Mouse (Mus musculus): ENCODE measurements at regions not wholly inside any gene's neighbourhood (a gene's known extent, or its start where the extent isn't known, plus 50 kb on each side); places are given as distances from the start of the nearest gene placed in this dataset.

DNA sequence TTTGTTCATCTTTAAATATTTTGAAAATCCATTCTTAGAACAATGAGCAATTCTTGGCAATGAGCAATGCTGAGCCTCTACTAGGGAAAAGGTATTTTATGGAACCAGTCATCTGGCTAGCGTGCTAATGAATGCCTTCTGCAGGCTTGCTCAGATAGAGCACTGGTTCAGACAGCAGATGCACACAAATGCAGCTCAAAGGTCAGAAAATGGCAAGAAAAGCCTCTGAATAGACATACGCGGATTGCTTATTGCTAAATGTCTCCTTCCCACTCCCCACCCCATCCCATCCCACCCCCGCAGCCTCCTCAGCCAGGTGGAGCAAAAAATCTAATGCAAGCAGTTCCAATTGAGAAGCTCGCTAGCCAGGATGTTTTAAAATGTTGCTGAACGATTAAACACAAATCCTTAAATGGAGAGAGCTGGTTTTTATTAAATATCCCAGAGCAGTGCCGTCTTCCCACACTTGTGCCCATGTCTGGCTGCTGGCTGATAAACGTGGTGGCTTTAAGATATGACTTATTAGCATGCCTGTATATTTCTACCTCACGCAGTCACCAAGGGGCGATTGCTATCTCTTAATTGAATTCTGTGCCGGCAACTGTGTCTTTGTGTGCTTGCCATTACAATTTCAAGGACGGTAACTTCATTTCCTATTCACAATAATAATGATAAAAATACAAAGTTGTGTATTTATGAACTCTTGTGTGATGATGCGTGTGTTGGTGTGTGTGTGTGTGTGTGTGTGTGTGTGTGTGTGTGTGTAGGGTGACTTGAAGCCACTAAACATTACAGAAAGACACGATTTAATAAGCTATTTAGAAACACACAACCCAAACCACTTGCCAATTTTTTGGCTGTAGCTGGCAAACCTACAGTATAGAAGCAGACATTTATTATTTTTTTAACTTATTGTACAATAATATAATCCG, 192.7 kb upstream of the Pabpc6 start:
- intact Hi-C loops (cut with DNase I): no loop called here

GRCm38 (mm10) chr17:9861346-9861745, 191.8 kb upstream of the Pabpc6 start:
- intact Hi-C loops (cut with DNase I): no loop called here

- intact Hi-C loops (cut with DNase I): loop anchor here (5.0 kb wide), 1 partner anchor 91 kb away; no protein-coding TSS in a partner anchor
These were observed 179.2 kb upstream of the Pabpc6 start for GRCm38 (mm10) chr17:9848559-9849357.

GRCm38 (mm10) chr17:9845451-9846075, 176.0 kb upstream of the Pabpc6 start:
- intact Hi-C loops (cut with DNase I): loop anchor here (5.0 kb wide), 1 partner anchor 88 kb away; no protein-coding TSS in a partner anchor

DNA sequence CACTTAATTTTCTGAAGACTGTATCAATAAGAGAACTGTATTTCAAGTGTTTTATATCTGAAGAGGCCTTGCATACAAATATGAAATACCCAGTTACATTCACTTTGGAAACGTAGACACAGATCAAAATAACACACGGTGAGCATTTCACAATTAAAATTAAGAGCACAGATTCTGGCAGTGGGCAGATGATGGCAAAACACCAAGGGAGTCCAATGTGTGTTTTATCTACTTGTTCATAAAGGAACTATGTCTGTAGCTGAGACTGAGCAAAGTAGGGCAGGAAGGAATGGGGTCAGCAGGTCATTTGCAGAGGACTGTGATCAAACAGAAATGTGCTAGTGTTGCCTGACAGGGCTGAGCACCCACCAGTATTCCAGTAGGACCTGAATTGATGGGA, 171.6 kb upstream of the Pabpc6 start:
- intact Hi-C loops (cut with DNase I): no loop called here

GRCm38 (mm10) chr17:9839256-9839655, 169.7 kb upstream of the Pabpc6 start:
- intact Hi-C loops (cut with DNase I): no loop called here

DNA sequence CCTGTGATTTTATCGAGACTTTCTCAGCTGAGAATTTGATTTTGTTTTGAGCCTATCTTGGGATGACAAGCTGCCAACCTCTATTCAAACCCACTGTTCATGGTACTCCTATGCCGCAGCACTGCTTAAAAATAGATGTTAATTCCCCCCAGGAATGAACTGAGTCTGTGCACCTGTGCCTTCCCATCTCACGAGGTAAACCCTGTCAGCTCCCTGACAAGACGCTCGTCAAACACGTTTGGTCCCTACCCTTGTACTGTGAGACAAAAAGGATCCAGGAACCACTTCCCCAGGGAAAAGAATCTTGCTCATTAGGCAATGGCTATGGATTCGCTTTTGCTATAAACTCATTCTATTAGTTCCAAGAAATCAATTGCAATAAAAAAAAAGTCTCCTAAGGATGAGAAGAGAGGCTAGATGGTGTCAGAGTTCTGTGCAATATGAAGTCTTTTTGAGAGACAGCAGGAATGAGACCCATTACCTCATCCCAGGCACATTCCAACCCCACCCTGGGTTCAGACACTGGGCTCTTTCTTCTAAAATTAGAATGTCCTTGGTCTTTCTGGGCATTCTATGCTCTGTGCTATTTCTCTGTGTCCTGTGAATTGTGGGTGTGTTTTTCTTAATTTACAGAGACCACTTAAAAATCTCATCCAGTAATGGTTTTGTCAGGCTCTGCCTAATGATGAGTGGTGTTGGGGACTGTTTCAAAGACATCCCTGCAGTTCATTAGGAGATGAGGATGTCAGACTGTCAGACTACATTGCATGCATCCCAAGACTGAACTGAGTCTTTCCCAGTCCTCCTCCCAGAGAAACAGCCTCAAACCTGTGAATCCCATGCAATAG, 167.7 kb upstream of the Pabpc6 start:
- intact Hi-C loops (cut with DNase I): no loop called here

GRCm38 (mm10) chr17:9829895-9830294, 160.4 kb upstream of the Pabpc6 start:
- intact Hi-C loops (cut with DNase I): no loop called here

DNA sequence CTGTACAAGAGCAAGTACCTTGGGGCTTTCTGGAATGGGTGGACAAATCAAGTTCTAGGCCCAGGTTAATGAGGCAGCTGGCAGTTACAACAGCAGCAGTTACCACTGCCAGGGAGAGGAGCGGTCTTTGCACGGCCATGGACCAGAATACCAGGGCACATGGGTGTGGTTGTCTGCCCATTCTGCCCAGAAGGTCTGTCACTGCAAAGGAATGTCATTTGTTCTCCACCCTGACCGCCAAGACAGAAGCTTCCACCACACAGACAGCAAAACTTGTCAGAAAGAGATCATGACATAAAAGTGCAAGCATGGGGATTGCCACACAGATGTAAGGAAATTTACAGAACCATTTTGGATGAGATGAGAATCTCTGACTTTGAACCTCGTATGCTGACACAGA, 151.8 kb upstream of the Pabpc6 start:
- intact Hi-C loops (cut with DNase I): no loop called here

DNA sequence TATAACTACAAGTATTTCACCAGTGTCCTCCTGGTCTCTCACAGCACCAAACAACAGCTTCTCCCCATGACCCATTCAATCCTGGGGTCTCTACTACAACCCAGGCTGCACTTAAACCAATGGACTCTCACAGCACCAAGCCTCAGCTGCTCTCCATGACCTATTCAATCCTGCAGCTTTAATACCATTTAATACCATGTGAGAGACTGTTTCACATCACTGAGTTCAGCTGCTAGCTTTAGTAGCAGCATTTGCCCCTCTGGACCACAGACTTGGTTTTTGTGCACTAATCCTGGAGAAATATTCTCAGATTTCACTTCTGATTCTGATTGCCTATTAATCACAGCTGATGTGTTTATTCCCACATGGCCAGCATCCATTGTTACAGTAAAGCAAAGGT, 147.5 kb upstream of the Pabpc6 start:
- intact Hi-C loops (cut with DNase I): no loop called here

- intact Hi-C loops (cut with DNase I): no loop called here
These were observed 127.6 kb upstream of the Pabpc6 start for GRCm38 (mm10) chr17:9797069-9797468.

DNA sequence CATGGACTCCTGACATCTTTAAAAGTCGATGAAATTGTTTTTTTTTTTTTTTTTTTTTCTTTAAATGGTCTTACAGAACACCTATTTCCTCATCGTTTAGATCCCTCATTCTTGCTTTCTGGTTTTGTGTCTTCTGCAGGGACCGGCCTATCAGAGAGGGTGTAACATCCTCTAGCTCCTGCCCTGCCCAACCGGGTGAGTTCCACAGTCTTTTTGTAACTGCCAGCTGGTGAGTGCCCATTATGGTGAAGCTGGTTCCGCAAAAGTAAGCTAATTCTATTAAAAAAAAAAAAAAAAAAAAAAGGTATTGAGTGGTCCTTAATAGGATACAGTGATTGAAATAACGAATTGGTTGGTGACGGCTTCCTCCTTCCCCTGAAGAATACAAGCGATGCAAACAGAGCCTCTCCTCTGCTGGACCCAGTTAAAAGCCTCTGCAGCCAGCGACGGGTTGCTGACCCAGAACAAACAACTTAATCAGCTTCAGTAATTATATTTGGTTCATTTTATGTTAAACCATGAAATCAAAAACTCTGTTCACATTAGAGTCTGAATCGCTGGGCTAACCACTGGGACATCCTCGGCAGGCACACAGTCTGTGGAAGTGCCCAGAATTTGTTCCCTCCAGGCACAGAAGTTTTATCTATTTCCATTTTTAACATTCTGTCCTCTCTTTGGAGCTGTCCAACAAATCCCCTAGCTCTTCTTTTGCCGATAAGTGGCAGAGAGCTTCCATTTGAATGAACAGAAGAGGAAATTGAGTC, 126.9 kb upstream of the Pabpc6 start:
- intact Hi-C loops (cut with DNase I): no loop called here

GRCm38 (mm10) chr17:9778866-9779265, 109.3 kb upstream of the Pabpc6 start:
- intact Hi-C loops (cut with DNase I): no loop called here

DNA sequence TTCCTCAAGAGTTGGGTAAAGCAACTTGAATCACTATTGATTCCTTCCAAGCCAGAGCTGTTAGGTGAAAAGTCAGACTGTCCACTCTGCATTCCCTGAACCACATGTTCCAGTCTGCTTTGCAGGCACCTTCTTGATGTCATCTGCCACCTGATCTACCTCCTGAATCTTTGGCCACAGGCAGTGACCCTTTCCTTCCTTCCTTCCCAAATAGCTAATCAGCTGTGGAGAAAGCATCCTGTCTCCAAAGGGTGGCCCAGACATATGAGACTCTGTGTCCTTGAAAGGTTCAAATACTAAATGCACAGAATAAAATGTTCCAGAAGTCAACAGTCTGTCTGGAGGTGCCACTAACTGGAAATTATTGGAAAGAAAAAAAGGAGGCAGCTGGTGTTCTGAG, 107.6 kb upstream of the Pabpc6 start:
- intact Hi-C loops (cut with DNase I): no loop called here

DNA sequence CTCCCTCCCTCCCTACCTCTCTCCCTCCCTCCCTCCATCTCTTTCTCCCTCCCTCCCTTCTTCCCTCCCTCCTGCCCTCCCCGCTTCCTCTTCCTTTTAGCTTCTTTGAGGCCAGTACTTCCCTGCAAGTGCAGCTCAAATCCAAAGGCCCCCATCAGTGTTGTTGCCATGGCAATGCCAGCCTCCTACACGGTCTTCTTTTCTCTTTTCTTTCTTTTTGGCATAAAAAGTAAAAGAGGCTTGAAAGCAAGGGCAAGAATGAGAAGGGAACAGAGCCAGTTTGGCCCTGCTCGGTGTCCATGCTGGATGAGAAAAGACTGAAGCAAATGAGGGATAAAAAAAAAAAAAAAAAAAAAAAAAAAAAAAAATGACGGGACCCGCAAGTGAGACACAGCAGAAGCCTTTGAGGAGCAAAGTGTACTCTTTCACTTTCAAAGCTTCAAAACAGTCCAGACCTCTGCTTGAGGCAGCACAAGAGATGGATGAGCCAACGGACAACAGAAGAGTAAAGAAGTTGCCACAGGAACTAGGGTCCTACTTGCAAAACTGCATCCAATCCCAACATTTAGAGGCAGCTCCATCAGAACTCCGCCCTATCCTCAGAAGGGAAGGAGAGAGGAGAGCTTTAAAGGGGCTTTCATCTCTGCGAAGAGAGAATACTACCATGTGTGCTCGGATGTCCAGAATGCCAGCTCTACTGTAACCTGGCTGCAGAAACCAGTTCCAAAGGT, 106.9 kb upstream of the Pabpc6 start:
- intact Hi-C loops (cut with DNase I): no loop called here

- intact Hi-C loops (cut with DNase I): no loop called here
These were observed 106.2 kb upstream of the Pabpc6 start for GRCm38 (mm10) chr17:9775668-9776151.

- intact Hi-C loops (cut with DNase I): no loop called here
These were observed 105.5 kb upstream of the Pabpc6 start for GRCm38 (mm10) chr17:9774740-9775629.

DNA sequence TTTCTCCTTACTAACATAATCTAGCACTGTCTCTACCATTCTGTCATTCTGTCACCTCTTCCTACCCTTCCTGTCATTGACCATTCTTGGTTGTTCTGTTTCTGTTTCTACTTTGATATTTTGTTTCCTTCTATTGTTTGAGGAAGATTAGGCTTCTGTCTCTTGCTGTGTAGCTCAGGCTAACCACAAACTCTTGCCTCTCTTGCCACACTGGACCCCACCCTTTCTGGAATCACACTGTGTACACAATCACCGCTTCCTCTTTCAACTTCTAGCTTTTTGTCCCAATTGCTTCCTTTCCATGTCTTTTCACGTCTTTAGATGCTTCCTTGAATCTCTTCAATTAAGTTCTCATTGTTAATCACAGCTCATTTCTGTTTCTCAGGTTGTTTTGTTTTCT, 104.2 kb upstream of the Pabpc6 start:
- intact Hi-C loops (cut with DNase I): no loop called here
